Mouse (Mus musculus) intestine, postnatal 0 days (tissue): ENCODE measurements around the gene Tmem266. TPM values are rescaled to one million over a fixed set of nuclear protein-coding genes. Genes with fewer than 3 reads are reported as not detected.
A peak's percentile ranks its signal among the peaks of the same experiment; 100 is the strongest.

Experiments
- ATAC-seq: fragments of 200-750 bp; cut with Nextera tagmentation; 2 replicates; pipeline ENCODE4 v1.8.0; 2017; ENCODE audit warnings: mild to moderate bottlenecking, moderate TSS enrichment, moderate library complexity
- H3K27ac ChIP-seq: fragments of 300-500 bp; sonication (generic); 2 replicates; pipeline ENCODE4 v1.5.1; 2014; ENCODE audit warnings: mild to moderate bottlenecking, low read depth, low read length, moderate library complexity
- H3K27me3 ChIP-seq: fragments of 300-500 bp; sonication (generic); replicated peaks from 2 replicates; pipeline ENCODE4 v1.6.1; 2014; ENCODE audit warnings: low read length, mixed read lengths; ENCODE audit not compliant: control insufficient read depth, insufficient read depth
- H3K36me3 ChIP-seq: fragments of 300-500 bp; sonication (generic); 2 replicates; pipeline ENCODE4 v1.6.1; 2014; ENCODE audit warnings: mild to moderate bottlenecking, moderate library complexity; ENCODE audit not compliant: control insufficient read depth, insufficient read depth
- H3K4me1 ChIP-seq: fragments of 300-500 bp; sonication (generic); replicated peaks from 2 replicates; pipeline ENCODE4 v1.6.1; 2014; ENCODE audit warnings: antibody characterized with exemption, low read length, mixed read lengths; ENCODE audit not compliant: control insufficient read depth, insufficient read depth
- H3K4me2 ChIP-seq: fragments of 300-500 bp; sonication (generic); replicated peaks from 2 replicates; pipeline ENCODE4 v1.6.1; 2014; ENCODE audit warnings: low read depth, mild to moderate bottlenecking, moderate library complexity
- H3K4me3 ChIP-seq: fragments of 300-500 bp; sonication (generic); 2 replicates; pipeline ENCODE4 v1.5.1; 2014; ENCODE audit warnings: low read depth, low read length
- H3K9ac ChIP-seq: fragments of 300-500 bp; sonication (generic); 2 replicates; pipeline ENCODE4 v1.6.1; 2014; ENCODE audit warnings: mild to moderate bottlenecking, low read depth, low read length
- H3K9me3 ChIP-seq: fragments of 300-500 bp; sonication (generic); 2 replicates; pipeline ENCODE4 v1.6.1; 2016; ENCODE audit warnings: mixed run types; ENCODE audit not compliant: control insufficient read depth
- CTCF ChIP-seq: sonication (generic); IDR thresholded peaks from 2 replicates; pipeline ENCODE4 v1.5.1; 2016; ENCODE audit warnings: low read depth, mild to moderate bottlenecking, control low read depth, antibody characterized with exemption, moderate library complexity
- WGBS: fragments of 180-500 bp; shearing (Covaris S2); extraction: QIAGEN DNeasy Blood & Tissue Kit; methylation state at CpG from one replicate; pipeline ENCODE4 v1.1.7; 2014; 5-methylcytosine and 5-hydroxymethylcytosine counted together
- polyA plus RNA-seq: library from polyadenylated mRNA; unstranded; fragments of >200 nt; fragmentation: Nextera tagmentation; extraction: Ambion mirVana; gene quantifications from 2 replicates; pipeline ENCODE4 v1.2.1, GENCODE M21; 2015

The Tmem266 gene
- polyA plus RNA-seq, 1 experiment from 2014 or later = 0.21 TPM

- no peak for ATAC-seq
- 64% methylated on average over 12 of the region's 12 CpGs for WGBS
- no peak overlapping the region for H3K4me3 ChIP-seq
- H3K36me3 ChIP-seq = no peaks in the 10 kb centered on the region
- no peak for TF ChIP-seq CTCF
- H3K4me2 ChIP-seq = no peak overlapping the region
- H3K9ac ChIP-seq = no peak overlapping the region
- H3K4me1 ChIP-seq = no peaks in the 10 kb centered on the region
- H3K27ac ChIP-seq = no peak overlapping the region
- no peaks in the 10 kb centered on the region for H3K9me3 ChIP-seq
- no peaks in the 10 kb centered on the region for H3K27me3 ChIP-seq
Measured at GRCm38 (mm10) chr9:55313619-55314261, 13.0 kb upstream of the Tmem266 start.

GRCm38 (mm10) chr9:55322641-55323040 lies 4.1 kb upstream of the Tmem266 start:
- no peak overlapping the region for H3K4me3 ChIP-seq
- H3K27me3 ChIP-seq = peaks cover 14% of the 10 kb centered on the region; the same call in 1 of the 2 replicates
- ATAC-seq = no peak
- WGBS = 40% methylated on average over 1 of the region's 1 CpGs
- no peaks in the 10 kb centered on the region for H3K4me1 ChIP-seq
- H3K27ac ChIP-seq = no peak overlapping the region
- no peak overlapping the region for H3K9ac ChIP-seq
- H3K4me2 ChIP-seq = no peak overlapping the region
- no peaks in the 10 kb centered on the region for H3K36me3 ChIP-seq
- no peak for TF ChIP-seq CTCF
- H3K9me3 ChIP-seq = no peaks in the 10 kb centered on the region

GRCm38 (mm10) chr9:55324085-55324484 lies 2.6 kb upstream of the Tmem266 start:
- 53% methylated on average over 8 of the region's 8 CpGs for WGBS
- H3K4me2 ChIP-seq = no peak overlapping the region
- ATAC-seq = no peak

GRCm38 (mm10) chr9:55324516-55324915 lies 2.2 kb upstream of the Tmem266 start:
- Histone ChIP-seq H3K36me3 (no peaks in the 10 kb centered on the region), H3K9me3 (no peaks in the 10 kb centered on the region), H3K9ac (no peak overlapping the region), H3K4me3 (no peak overlapping the region), H3K4me1 (no peaks in the 10 kb centered on the region), H3K27ac (no peak overlapping the region), H3K27me3 (peaks cover 14% of the 10 kb centered on the region; the same call in 1 of the 2 replicates), H3K4me2 (no peak overlapping the region)
- TF ChIP-seq CTCF = 0 out of 2 replicates have a peak, but pooled peaks have one; percentile 26
- no peak for ATAC-seq
- 56% methylated on average over 10 of the region's 10 CpGs for WGBS

More at GRCm38 (mm10) chr9:55324085-55324484, 2.6 kb upstream of the Tmem266 start:
- Histone ChIP-seq H3K9me3 (no peaks in the 10 kb centered on the region), H3K9ac (no peak overlapping the region), H3K27ac (no peak overlapping the region), H3K4me3 (no peak overlapping the region), H3K4me1 (no peaks in the 10 kb centered on the region), H3K36me3 (no peaks in the 10 kb centered on the region), H3K27me3 (peaks cover 14% of the 10 kb centered on the region; the same call in 1 of the 2 replicates)
- no peak for TF ChIP-seq CTCF

GRCm38 (mm10) chr9:55325061-55325460 lies 1.7 kb upstream of the Tmem266 start:
- no peaks in the 10 kb centered on the region for H3K9me3 ChIP-seq
- no peaks in the 10 kb centered on the region for H3K36me3 ChIP-seq
- H3K4me1 ChIP-seq = no peaks in the 10 kb centered on the region
- 43% methylated on average over 1 of the region's 1 CpGs for WGBS
- no peak overlapping the region for H3K27ac ChIP-seq
- no peak overlapping the region for H3K9ac ChIP-seq
- ATAC-seq = no peak
- TF ChIP-seq CTCF = no peak
- H3K4me2 ChIP-seq = no peak overlapping the region
- no peak overlapping the region for H3K4me3 ChIP-seq
- H3K27me3 ChIP-seq = peaks cover 14% of the 10 kb centered on the region; the same call in 1 of the 2 replicates

GRCm38 (mm10) chr9:55325564-55326514 lies 874 bp upstream of the Tmem266 start:
- peak overlapping the region; percentile 62 for H3K9ac ChIP-seq
- no peak; the same call in 1 of the 2 replicates for ATAC-seq
- peak; percentile 14; the same call in 1 of the 2 replicates for TF ChIP-seq CTCF
- peaks cover 14% of the 10 kb centered on the region; the same call in 1 of the 2 replicates for H3K27me3 ChIP-seq
- no peak overlapping the region for H3K27ac ChIP-seq
- no peaks in the 10 kb centered on the region for H3K36me3 ChIP-seq
- 19% methylated on average over 18 of the region's 18 CpGs for WGBS
- no peaks in the 10 kb centered on the region for H3K9me3 ChIP-seq
- peak overlapping the region; percentile 79 for H3K4me3 ChIP-seq
- H3K4me1 ChIP-seq = no peaks in the 10 kb centered on the region
- peak overlapping the region; percentile 98 for H3K4me2 ChIP-seq
